Mouse (Mus musculus): ENCODE measurements around the gene Rnf182.

DNA sequence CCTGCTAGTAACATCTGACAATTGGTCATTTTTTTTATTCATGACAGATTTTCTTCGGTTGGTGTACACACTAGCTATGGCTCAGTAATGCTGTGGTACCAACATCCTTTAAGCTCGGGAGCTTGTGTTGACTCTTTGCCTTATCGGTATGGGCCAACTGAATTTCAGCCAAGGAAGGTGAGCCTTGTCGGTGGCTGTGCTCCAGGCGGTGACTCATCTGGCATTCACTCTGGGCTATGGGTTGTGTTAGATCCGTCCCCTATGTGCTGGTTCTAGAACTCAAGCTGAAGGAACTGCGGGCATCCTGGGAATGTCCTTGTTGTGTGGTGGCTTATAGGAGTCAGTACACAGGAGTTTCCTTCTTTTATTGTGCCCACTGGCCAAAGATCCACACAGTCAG is 14.3 kb downstream of the Rnf182 start:
- no peak for TF ChIP-seq GATA1 (IDR thresholded peaks at IDR 0.05; ENCODE audit: low read length)
- no peak for TF ChIP-seq TAL1 (IDR thresholded peaks at IDR 0.05; ENCODE audit: low read length)
